Mouse (Mus musculus): ENCODE results near the gene Mdp1.

DNA sequence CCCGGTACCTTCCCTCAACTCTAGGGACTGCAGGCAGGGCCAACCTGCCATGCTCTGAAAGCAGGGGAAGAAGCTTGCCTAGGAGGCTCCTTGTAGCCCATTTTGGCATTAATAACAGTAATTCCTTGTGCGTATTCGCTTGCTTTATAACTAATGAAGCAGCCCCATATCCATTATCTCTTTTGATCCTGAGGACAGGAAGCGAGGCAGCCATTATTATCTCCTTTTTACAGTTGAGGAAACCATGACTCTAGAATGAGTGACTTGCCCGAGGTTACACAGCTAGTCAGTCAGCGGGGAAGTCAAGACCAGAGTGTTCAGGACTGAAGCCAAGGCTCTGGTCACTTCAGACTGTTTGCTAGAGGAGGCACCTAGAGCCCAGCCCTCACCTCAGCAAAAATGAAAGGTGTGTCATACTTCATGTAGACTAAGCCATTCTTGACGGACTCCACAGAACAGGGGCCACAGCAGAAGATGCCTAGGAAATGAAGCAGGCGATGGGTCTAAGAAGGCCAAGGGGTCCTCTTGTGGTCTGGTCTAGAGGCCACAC, 45.8 kb upstream of the Mdp1 start:
- no peak for TF ChIP-seq POLR2A (IDR thresholded peaks at IDR 0.05; ENCODE audit: control insufficient read depth, extremely low read depth, insufficient read depth, low read length, poor library complexity)
- no peak for TF ChIP-seq CTCF (IDR thresholded peaks at IDR 0.05; ENCODE audit: borderline replicate concordance, control insufficient read depth, extremely low read depth, insufficient read depth, low read length, poor library complexity)

Data from thymus, adult 2 months (tissue).